Mouse (Mus musculus) fibroblast of lung, adult 2 months (primary cell): ENCODE measurements around the gene Fam71e1.

ENCODE experiments used
- DNase-seq: peaks from one replicate; pipeline ENCODE4 v3.0.0-alpha.2; 2011; ENCODE audit warnings: low read depth

The Fam71e1 gene

DNA sequence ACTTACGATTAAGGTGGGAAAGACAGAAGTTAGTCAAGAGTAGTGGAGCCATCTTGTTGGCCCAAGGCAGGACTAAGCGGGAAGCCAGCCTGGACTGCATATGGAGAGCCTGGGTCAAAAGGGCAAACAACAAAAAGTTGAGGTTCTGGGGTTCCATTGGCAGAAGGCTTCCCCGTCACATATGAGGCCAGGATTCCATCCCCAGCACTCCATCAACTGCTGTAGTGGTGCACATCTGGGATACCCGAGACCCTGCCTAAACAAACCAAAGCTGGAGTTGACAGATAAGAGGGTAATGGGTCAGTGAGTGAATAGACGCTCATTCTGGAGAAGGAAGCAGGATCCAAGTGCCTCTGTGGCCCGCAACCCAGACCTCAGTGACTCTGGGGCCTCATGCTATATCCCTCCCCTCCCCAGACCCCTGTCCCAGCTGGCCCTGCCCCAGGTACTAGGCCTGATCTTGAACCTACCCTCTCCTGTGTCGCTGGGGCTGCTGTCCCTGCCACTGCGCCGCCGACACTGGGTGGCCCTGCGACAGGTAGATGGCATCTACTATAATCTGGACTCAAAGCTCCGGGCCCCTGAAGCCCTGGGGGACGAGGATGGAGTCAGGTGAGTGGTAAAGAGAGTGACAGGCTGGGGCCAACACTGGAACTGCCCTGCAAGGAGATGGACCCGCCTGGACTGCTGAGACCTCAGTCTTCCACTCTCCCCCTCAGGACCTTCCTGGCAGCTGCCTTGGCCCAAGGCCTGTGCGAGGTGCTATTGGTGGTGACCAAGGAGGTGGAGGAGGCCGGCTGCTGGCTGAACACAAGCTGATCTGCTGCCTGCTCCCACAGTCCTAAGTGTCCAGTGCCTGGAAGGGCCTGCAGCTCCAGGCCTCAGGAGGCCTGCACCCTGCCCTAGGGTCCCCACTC is 25.4 kb upstream of the Fam71e1 start:
- no peak for DNase-seq

DNA sequence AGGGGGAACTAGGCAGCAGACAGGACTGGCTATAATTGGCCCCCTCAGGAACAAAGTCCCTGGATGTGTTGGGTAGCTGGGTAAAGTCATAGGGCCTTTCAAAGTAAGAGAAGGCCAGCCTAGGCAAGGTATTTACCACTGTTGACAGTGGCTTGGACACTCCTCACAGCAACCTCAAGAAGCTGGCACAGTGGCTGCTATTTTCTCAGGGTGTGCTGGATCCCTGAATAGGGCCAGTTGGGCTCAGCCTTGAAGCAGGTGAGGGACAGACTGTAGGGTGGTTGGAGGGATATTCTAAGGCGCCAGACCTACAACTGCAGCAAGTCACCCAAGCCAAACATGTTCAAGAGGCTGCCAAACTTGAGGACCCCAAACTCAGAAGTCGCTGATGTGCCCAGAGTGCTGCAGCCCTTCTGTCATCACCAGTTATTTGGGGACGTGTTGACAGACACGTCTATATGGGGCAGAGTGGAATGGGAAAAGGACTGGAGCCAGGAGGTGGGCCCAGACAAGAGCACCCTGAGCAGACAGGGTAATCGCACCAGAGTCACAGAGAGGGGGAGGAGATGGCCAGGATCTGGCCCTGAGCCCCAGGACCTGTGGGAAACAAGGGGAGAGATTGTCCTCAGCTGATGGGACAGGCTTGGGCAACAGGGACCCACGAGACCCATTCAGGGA is 24.4 kb upstream of the Fam71e1 start:
- DNase-seq = no peak

DNA sequence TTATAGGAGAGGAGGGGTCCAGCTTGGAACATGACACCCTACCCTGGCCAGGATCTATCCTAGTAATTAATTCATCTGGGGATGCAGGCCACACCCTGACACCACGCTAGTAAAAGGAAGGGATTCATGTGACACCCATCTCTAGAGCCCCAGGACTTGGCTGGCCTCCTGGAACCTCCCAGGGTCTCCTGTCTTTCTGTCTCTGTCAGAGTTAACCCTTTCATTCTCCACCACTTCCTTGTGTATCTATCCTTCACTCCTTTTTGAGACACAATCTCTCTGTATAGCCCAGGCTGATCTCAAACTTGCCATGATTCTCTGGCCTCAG is 23.9 kb upstream of the Fam71e1 start:
- no peak for DNase-seq

- DNase-seq = no peak
These were observed 23.3 kb upstream of the Fam71e1 start for GRCm38 (mm10) chr7:44472961-44473646.

- DNase-seq = no peak
These were observed 22.0 kb upstream of the Fam71e1 start for GRCm38 (mm10) chr7:44474419-44474818.

GRCm38 (mm10) chr7:44475046-44475614 is 21.3 kb upstream of the Fam71e1 start:
- DNase-seq = no peak

DNA sequence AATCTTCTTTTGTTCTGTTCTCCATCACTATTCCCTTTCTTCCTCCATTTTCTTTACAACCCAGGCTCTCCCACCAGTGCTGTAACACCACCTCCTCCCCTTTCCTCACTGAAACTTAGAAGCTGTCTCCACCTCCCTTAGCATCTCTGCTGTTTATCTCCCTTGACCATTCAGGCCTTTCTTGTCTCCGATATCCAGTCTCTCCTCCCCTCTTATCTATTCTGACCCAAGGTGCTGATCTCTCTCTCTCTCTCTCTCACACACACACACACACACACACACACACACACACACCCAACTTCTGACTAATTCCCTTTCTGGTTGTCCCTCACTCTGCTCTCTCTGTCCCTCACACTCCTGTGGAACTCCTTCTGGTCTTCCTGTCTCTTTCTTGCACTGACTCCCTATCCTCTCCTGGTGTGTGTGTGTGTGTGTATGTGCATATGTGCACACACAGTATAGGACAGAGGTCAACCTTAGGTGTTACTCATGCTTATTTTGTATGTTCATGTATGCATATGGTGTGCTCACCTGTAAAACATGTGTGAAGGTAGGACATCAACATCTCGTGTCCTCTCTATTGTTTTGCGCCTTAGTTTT is 13.4 kb upstream of the Fam71e1 start:
- DNase-seq = no peak

DNA sequence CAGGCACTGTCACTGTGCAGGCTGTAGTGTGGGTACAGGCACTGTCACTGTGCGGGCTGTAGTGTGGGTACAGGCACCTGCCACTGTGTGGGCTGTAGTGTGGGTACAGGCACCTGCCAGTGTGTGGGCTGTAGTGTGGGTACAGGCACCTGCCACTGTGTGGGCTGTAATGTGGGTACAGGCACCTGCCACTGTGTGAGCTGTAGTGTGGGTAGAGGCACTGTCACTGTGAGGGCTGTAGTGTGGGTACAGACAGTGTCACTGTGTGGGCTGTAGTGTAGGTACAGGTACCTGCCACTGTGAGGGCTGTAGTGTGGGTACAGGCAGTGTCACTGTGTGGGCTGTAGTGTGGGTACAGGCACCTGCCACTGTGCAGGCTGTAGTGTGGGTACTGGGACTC is 12.3 kb upstream of the Fam71e1 start:
- no peak for DNase-seq

DNA sequence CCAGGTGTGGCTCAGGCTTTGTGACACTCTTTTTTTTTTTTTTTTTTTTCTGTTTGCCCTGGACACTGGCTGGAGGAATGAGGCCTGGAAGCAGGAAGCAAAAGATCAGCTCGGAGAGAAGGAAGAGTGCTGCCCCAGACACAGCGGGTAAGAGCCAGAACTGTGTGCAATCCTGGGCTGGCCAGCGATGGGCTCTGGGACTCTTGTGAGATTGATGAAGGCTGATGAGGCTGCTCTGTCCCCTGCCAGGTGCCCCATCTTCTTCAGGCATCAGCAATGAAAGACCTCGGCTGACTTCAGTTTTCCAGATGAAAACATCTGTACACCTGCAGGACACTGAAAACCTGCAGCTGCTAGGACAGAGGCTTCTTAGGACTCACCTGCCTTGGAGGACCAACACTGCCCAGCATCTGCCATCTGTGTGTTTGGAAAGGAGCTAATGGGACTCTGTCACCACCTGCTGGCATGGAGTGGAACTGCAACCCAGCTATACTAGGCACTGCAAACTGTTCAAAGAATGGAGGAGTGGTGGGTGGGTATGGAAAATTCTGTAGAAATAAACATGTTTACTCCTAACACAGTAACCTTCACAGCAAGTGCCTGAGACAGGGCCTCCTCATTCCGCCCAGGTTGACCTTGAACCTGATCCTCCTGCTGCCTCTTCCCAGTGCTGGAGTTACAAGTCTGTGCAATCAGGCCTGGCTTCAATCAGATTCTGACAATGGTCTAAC is 11.4 kb upstream of the Fam71e1 start:
- peak; percentile 32 for DNase-seq

- DNase-seq = no peak
These were observed 10.7 kb upstream of the Fam71e1 start for GRCm38 (mm10) chr7:44485572-44486195.

DNA sequence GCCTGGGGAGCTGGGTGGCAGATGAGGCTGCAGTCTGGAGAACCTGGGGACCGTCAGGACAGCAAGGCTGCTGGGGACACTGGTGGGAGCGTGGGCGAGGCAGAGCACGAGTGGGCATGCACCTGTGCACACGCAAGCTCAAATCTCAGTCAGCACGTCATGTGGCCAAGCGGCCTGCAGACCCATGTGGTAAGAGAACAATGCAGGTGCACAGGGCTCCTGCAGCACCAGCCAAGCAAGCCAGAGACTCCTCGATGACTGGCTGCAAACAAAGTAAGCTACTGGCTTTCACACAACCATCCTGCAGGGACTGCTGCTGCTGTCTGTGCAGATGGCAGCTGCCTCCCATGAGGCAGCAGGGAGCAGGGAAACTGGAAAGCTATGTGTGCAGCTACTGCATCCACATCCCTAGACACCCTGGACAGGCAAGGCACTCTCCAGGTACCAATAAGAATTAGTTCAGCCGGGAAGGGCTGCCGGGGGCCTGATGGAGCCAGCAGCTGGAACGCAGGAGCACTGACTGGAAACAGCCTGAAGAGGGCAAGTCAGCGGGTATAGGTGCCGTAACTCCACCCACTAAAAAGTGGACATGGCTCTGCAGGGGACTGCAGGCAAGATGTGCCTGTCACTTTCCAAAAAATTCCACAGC is 9.3 kb upstream of the Fam71e1 start:
- no peak for DNase-seq

DNA sequence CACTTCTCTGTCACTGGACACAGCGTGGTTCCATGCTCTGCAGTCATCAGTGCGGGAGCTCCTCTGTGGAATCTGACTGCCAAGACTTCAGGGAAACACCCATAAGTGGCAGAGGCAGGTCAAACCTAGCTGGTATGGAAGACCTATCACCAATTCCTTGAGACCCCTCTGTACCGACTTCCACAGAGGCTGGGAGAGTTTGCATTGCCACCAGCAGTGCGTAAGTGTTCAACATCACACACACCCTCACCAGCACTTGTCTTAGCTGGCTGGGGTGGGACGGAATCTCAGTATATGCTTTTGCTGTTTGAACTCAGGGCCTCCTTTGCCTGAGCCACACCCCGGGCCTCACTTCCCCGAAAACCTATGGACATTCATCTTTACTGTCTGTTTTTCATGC is 8.4 kb upstream of the Fam71e1 start:
- no peak for DNase-seq

- no peak for DNase-seq
These were observed 7.8 kb upstream of the Fam71e1 start for GRCm38 (mm10) chr7:44488545-44488944.

DNA sequence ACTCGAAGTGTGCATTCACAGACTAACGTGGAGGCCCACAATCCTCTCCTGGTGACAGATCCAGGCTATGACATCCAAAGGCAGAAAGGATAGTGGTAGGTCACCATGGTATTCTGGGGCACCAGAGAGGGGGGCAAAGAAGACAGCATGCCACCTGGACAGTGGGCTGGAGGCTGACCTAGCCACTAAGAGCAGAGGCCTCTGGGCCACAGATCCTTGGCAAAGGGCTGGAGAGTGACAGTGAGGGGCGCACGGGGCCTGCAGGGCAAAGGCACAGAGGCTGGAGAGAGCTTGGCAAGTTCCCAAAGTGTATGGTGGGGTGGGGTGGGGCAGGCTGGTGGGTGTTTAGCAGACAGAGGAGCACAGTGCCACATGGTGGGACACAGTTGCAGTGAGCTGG is 6.1 kb upstream of the Fam71e1 start:
- DNase-seq = no peak

GRCm38 (mm10) chr7:44491391-44491790 is 5.0 kb upstream of the Fam71e1 start:
- DNase-seq = no peak

- no peak for DNase-seq
These were observed 4.1 kb upstream of the Fam71e1 start for GRCm38 (mm10) chr7:44492166-44492826.

DNA sequence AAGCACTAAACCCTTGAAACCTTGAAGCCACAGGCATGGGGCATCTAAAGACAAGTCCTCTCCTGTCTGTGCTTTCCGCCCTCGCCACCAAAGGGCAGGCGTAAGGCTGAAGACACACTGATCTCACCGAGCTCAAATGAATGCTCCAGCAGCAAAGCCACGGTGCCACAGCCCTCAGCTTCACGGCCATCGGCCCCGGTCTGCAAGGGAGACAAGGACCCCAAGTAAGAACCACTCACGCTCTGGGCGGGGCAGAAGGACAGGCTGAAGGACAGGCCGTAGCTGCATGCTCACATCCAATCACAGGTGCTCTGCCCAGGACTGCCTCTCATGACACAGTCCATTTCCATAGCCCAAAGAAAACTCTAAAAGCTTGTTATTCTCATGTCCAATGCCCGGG is 1.7 kb upstream of the Fam71e1 start:
- DNase-seq = no peak

DNA sequence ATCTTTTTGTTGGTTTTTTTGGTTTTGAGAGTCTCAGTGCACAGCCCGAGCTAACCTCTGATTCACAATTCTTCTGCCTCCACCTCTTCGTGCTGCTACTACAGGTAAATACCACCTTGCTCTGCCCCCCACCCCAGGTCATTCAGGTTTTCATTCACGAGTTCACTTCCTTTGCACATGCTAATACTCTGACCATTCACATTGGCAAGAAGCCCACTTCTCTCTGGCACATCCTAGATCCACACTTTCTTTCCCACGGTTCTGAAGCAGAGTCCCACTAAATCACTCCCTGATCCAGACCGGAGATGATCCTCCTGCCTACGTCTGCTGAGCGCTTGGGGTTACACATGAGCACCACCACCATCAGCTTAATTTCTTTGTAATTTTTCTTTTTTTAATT is 1.3 kb upstream of the Fam71e1 start:
- DNase-seq = no peak

- DNase-seq = no peak
These were observed 359 bp downstream of the Fam71e1 start for GRCm38 (mm10) chr7:44496771-44497109.
